Mouse (Mus musculus) liver, postnatal 0 days (tissue): ENCODE data around the gene Ints4.
A peak's percentile ranks its signal among the peaks of the same experiment; 100 is the strongest.

Experiments
- CTCF ChIP-seq: sonication (generic); IDR thresholded peaks from 2 replicates; pipeline ENCODE4 v1.5.1; 2016; ENCODE audit warnings: antibody characterized with exemption, low read depth
- EP300 ChIP-seq: IDR thresholded peaks from 2 replicates; pipeline ENCODE4 v1.6.1; 2016; ENCODE audit warnings: antibody characterized with exemption, low read depth, mild to moderate bottlenecking

- peak; percentile 55 for TF ChIP-seq CTCF
- peak; percentile 67; the same call in 1 of the 2 replicates for TF ChIP-seq EP300
These were observed at the start of gene Ints4 for GRCm38 (mm10) chr7:97480821-97481339.
